Mouse (Mus musculus) limb, embryonic 14.5 days (tissue): ENCODE results near the gene Pkig. TPM values are rescaled to one million over a fixed set of nuclear protein-coding genes. Genes with fewer than 3 reads are reported as not detected.

Experiments
- ATAC-seq: fragments of 200-750 bp; cut with Nextera tagmentation; 2 replicates; pipeline ENCODE4 v1.8.0; 2017; ENCODE audit warnings: low read depth, moderate number of reproducible peaks, moderate TSS enrichment; ENCODE audit not compliant: low FRiP score
- DNase-seq: peaks from one replicate; pipeline ENCODE4 v3.0.0-alpha.2; 2015; ENCODE audit warnings: low spot score
- H3K27ac ChIP-seq: fragments of 300-500 bp; sonication (generic); replicated peaks from 2 replicates; pipeline ENCODE4 v1.5.1; 2014; ENCODE audit warnings: low read depth, mild to moderate bottlenecking, low read length, moderate library complexity, mixed read lengths
- H3K27me3 ChIP-seq: fragments of 300-500 bp; sonication (generic); 2 replicates; pipeline ENCODE4 v1.6.1; 2014; ENCODE audit warnings: low read length, mixed read lengths; ENCODE audit not compliant: control insufficient read depth, insufficient read depth
- H3K36me3 ChIP-seq: fragments of 300-500 bp; sonication (generic); 2 replicates; pipeline ENCODE4 v1.6.1; 2014; ENCODE audit warnings: mild to moderate bottlenecking, low read length, moderate library complexity, mixed read lengths; ENCODE audit not compliant: control insufficient read depth, insufficient read depth
- H3K4me1 ChIP-seq: fragments of 300-500 bp; sonication (generic); 2 replicates; pipeline ENCODE4 v1.6.1; 2014; ENCODE audit warnings: antibody characterized with exemption, low read length, mixed read lengths; ENCODE audit not compliant: control insufficient read depth, insufficient read depth
- H3K4me2 ChIP-seq: fragments of 300-500 bp; sonication (generic); replicated peaks from 2 replicates; pipeline ENCODE4 v1.6.1; 2014; ENCODE audit warnings: low read depth, mild to moderate bottlenecking, low read length, moderate library complexity; ENCODE audit not compliant: severe bottlenecking
- H3K4me3 ChIP-seq: fragments of 300-500 bp; sonication (generic); replicated peaks from 2 replicates; pipeline ENCODE4 v1.5.1; 2014; ENCODE audit warnings: low read length
- H3K9ac ChIP-seq: fragments of 300-500 bp; sonication (generic); 2 replicates; pipeline ENCODE4 v1.6.1; 2014; ENCODE audit warnings: mild to moderate bottlenecking, low read depth, low read length, moderate library complexity; ENCODE audit not compliant: severe bottlenecking
- H3K9me3 ChIP-seq: fragments of 300-500 bp; sonication (generic); 2 replicates; pipeline ENCODE4 v1.6.1; 2016; ENCODE audit warnings: low read length; ENCODE audit not compliant: control insufficient read depth
- POLR2A ChIP-seq: fragments of 200-500 bp; IDR thresholded peaks from 2 replicates; pipeline ENCODE4 v1.8.0; 2012; ENCODE audit warnings: inconsistent platforms, mild to moderate bottlenecking, moderate library complexity, borderline replicate concordance; ENCODE audit not compliant: insufficient read depth, insufficient read length; ENCODE audit errors: extremely low read depth
- WGBS: fragments of 180-500 bp; shearing (Covaris S2); extraction: QIAGEN DNeasy Blood & Tissue Kit; methylation state at CpG from one replicate; pipeline ENCODE4 v1.1.7; 2014; 5-methylcytosine and 5-hydroxymethylcytosine counted together
- polyA plus RNA-seq, 2 experiments: library from polyadenylated mRNA; depleted of rRNA in 1 of 2; stranded (reverse) in 1 of 2; unstranded in 1 of 2; fragments of >200 nt; fragmentation: Nextera tagmentation in 1 of 2; extraction: Ambion mirVana in 1 of 2; gene quantifications; 2 replicates each; pipeline versions ENCODE4 v1.2.1 to v1.2.3; 2012 to 2014

Gene Pkig
- polyA plus RNA-seq, 2 experiments, result 76.1 to 133 TPM

DNA sequence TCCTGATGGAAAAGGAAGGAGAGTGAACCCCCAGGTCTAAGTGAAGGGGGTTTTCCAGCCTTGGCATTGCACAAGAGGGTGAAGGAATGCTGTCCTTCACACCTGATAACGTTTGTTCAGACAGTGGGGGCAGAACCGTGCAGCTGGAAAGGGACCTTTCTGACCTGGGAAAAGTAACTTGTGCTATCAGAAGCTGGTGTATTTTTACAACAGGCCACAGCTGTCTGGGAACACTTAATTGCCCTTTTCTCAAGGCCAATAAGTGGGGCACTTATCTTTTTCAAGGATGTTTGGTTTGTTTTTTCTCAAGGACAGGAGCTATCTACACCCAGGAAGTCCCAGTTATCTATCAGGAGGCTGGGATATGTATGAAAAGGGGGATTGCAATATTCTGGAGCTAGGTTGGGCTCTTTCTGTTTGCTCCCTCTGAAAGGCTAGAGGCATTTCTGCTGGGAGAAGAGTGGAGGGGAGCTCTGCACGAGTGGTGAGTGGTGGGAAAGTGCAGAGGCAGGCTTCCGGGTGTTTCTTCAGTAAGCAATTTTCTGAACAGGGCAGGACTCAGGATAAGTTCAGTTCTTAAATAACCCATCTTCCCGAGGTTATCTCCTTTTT, 20.4 kb upstream of the Pkig start:
- Histone ChIP-seq H3K27me3 (no peaks in the 10 kb centered on the region), H3K9me3 (no peaks in the 10 kb centered on the region), H3K4me3 (no peak overlapping the region), H3K9ac (no peak overlapping the region), H3K27ac (no peak overlapping the region), H3K4me1 (no peaks in the 10 kb centered on the region), H3K36me3 (peaks cover 34% of the 10 kb centered on the region), H3K4me2 (no peak overlapping the region)
- ATAC-seq, result no peak
- WGBS, result 50% methylated on average over 5 of the region's 5 CpGs
- no peak for DNase-seq
- no peak for TF ChIP-seq POLR2A

- Histone ChIP-seq H3K9ac (no peak overlapping the region), H3K9me3 (no peaks in the 10 kb centered on the region), H3K4me1 (peaks cover 6% of the 10 kb centered on the region; the same call in 1 of the 2 replicates), H3K4me2 (no peak overlapping the region), H3K4me3 (no peak overlapping the region), H3K27ac (no peak overlapping the region), H3K27me3 (no peaks in the 10 kb centered on the region), H3K36me3 (peaks cover 21% of the 10 kb centered on the region)
- no peak for TF ChIP-seq POLR2A
- WGBS, result 77% methylated on average over 3 of the region's 3 CpGs
- DNase-seq (no peak), ATAC-seq (no peak)
Observed at GRCm38 (mm10) chr2:163640493-163640892, 17.7 kb upstream of the Pkig start.

DNA sequence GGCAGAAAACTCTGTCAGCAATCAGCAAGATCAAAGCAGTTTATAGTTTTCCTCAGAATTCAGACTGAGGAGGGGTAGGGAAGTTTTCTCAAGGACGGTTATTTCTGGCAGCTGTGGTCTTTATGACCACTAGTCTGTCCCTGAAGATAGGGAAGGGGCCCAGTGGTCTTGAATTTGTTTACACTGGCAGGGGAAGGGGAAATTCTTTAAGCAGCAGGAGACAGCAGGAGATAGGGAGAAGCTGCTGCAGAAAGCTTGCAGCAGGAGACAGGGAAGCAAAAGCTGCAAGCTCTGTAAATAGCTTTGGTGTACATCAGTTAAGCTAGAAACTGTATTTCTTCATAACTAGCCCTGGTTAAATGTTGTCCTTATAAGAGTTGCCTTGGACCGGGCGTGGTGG, 16.5 kb upstream of the Pkig start:
- Histone ChIP-seq H3K4me2 (no peak overlapping the region), H3K36me3 (peaks cover 18% of the 10 kb centered on the region), H3K27me3 (no peaks in the 10 kb centered on the region), H3K4me1 (peaks cover 6% of the 10 kb centered on the region; the same call in 1 of the 2 replicates), H3K9me3 (no peaks in the 10 kb centered on the region), H3K4me3 (no peak overlapping the region), H3K27ac (no peak overlapping the region), H3K9ac (no peak overlapping the region)
- DNase-seq, result no peak
- 73% methylated on average over 3 of the region's 3 CpGs for WGBS
- no peak for ATAC-seq
- no peak for TF ChIP-seq POLR2A

DNA sequence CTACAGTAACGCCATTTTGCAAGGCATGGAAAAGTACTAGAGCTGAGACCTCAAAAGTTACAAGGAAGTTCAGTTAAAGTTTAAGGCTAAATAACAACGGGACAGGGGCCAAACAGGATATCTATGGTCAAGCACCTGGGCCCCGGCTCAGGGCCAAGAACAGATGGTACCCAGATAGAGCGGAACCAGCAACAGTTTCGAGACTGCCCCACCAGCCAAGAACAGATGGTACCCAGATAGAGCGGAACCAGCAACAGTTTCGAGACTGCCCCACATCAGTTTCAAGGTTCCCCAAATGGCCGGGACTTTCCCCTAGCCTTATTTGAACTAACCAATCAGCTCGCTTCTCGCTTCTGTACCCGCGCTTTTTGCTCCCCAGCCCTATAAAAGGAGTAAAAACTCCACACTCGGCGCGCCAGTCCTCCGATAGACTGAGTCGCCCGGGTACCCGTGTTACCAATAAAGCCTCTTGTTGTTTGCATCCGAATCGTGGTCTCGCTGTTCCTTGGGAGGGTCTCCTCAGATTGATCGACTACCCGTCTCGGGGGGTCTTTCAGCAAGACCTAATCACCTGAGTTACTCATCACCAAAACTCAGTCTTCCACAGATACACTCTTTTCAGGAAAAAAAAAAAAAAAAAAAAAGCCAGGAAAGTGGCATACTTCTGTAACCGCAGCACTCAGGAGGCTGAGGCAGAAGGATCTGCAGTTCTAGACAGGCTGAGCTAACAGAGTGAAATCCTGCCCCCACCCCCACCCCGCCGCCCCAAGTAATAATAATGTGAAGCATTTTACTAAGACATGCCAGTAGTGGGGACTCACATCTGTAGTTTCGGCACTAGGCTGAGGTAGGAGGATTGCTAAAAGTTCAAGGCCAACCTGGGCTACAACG, 15.3 kb upstream of the Pkig start:
- ATAC-seq, result no peak
- no peaks in the 10 kb centered on the region for H3K9me3 ChIP-seq

GRCm38 (mm10) chr2:163643576-163643971, 14.6 kb upstream of the Pkig start:
- no peak for ATAC-seq
- H3K4me2 ChIP-seq, result peak overlapping the region; percentile 52
- no peaks in the 10 kb centered on the region for H3K27me3 ChIP-seq
- H3K4me3 ChIP-seq, result peak overlapping the region; percentile 84
- H3K36me3 ChIP-seq, result peaks cover 8% of the 10 kb centered on the region; the same call in 1 of the 2 replicates
- peaks cover 6% of the 10 kb centered on the region; the same call in 1 of the 2 replicates for H3K4me1 ChIP-seq
- DNase-seq, result no peak
- H3K27ac ChIP-seq, result no peak overlapping the region
- no peaks in the 10 kb centered on the region for H3K9me3 ChIP-seq
- TF ChIP-seq POLR2A, result no peak
- 69% methylated on average over 2 of the region's 2 CpGs for WGBS
- H3K9ac ChIP-seq, result 0 out of 2 replicates have a peak overlapping the region, but pooled peaks have one; percentile 91

More for the DNA sequence above, 15.3 kb upstream of the Pkig start:
- peaks cover 12% of the 10 kb centered on the region; the same call in 1 of the 2 replicates for H3K36me3 ChIP-seq
- H3K4me3 ChIP-seq, result peak overlapping the region; percentile 84; the same call in 1 of the 2 replicates
- WGBS, result 87% methylated on average over 30 of the region's 30 CpGs
- H3K9ac ChIP-seq, result no peak overlapping the region
- peak; percentile 28 for DNase-seq
- TF ChIP-seq POLR2A, result no peak
- H3K27me3 ChIP-seq, result no peaks in the 10 kb centered on the region
- peaks cover 6% of the 10 kb centered on the region; the same call in 1 of the 2 replicates for H3K4me1 ChIP-seq
- no peak overlapping the region for H3K27ac ChIP-seq
- peak overlapping the region; percentile 52 for H3K4me2 ChIP-seq
